Mouse (Mus musculus): ENCODE results near the gene Nolc1. TPM values are rescaled to one million over a fixed set of nuclear protein-coding genes. Genes with fewer than 3 reads are reported as not detected.
A peak's percentile ranks its signal among the peaks of the same experiment; 100 is the strongest.

Gene Nolc1
- polyA plus RNA-seq, 1 experiment from 2014 or later: 79.8 TPM

- no peak overlapping the region for H3K9ac ChIP-seq (ENCODE audit: low read length)
- H3K4me3 ChIP-seq (replicated peaks; ENCODE audit: low read length): no peak overlapping the region
- peaks cover 39% of the 10 kb centered on the region for H3K36me3 ChIP-seq (ENCODE audit: control insufficient read depth, insufficient read depth, low read length)
- H3K27me3 ChIP-seq (ENCODE audit: control insufficient read depth, insufficient read depth, low read length): no peaks in the 10 kb centered on the region
- H3K4me2 ChIP-seq (ENCODE audit: low read depth, low read length): no peak overlapping the region
- no peak for ATAC-seq (ENCODE audit: insufficient read depth, low FRiP score)
- 0 out of 2 replicates have a peak, but pooled peaks cover 3% of the 10 kb centered on the region for H3K9me3 ChIP-seq (replicated peaks; ENCODE audit: control insufficient read depth, low read length)
- H3K4me1 ChIP-seq (ENCODE audit: control insufficient read depth, insufficient read depth, low read length): peaks cover 17% of the 10 kb centered on the region
- no peak overlapping the region for H3K27ac ChIP-seq (ENCODE audit: low read length)
- WGBS: 92% methylated on average over 11 of the region's 11 CpGs
Observed at GRCm38 (mm10) chr19:46033911-46034310, 41.8 kb upstream of the Nolc1 start.

- Histone ChIP-seq H3K27ac (ENCODE audit: low read length) (no peak overlapping the region), H3K4me2 (ENCODE audit: low read depth, low read length) (no peak overlapping the region), H3K9me3 (replicated peaks; ENCODE audit: control insufficient read depth, low read length) (no peaks in the 10 kb centered on the region), H3K27me3 (ENCODE audit: control insufficient read depth, insufficient read depth, low read length) (no peaks in the 10 kb centered on the region), H3K4me1 (ENCODE audit: control insufficient read depth, insufficient read depth, low read length) (peaks cover 29% of the 10 kb centered on the region), H3K9ac (ENCODE audit: low read length) (no peak overlapping the region), H3K36me3 (ENCODE audit: control insufficient read depth, insufficient read depth, low read length) (peaks cover 34% of the 10 kb centered on the region), H3K4me3 (replicated peaks; ENCODE audit: low read length) (no peak overlapping the region)
- WGBS: 84% methylated on average over 13 of the region's 13 CpGs
- ATAC-seq (ENCODE audit: insufficient read depth, low FRiP score): no peak
Observed at GRCm38 (mm10) chr19:46035971-46036370, 39.7 kb upstream of the Nolc1 start.

GRCm38 (mm10) chr19:46036477-46037242, 39.0 kb upstream of the Nolc1 start:
- 63% methylated on average over 13 of the region's 13 CpGs for WGBS
- Histone ChIP-seq H3K4me3 (replicated peaks; ENCODE audit: low read length) (peak overlapping the region; percentile 75), H3K9me3 (replicated peaks; ENCODE audit: control insufficient read depth, low read length) (no peaks in the 10 kb centered on the region), H3K36me3 (ENCODE audit: control insufficient read depth, insufficient read depth, low read length) (peaks cover 31% of the 10 kb centered on the region), H3K4me2 (ENCODE audit: low read depth, low read length) (peak overlapping the region; percentile 92), H3K27me3 (ENCODE audit: control insufficient read depth, insufficient read depth, low read length) (no peaks in the 10 kb centered on the region), H3K4me1 (ENCODE audit: control insufficient read depth, insufficient read depth, low read length) (peaks cover 36% of the 10 kb centered on the region), H3K9ac (ENCODE audit: low read length) (peak overlapping the region; percentile 95), H3K27ac (ENCODE audit: low read length) (peak overlapping the region; percentile 89)
- ATAC-seq (ENCODE audit: insufficient read depth, low FRiP score): no peak

GRCm38 (mm10) chr19:46037243-46037924, 38.3 kb upstream of the Nolc1 start:
- peaks cover 44% of the 10 kb centered on the region for H3K4me1 ChIP-seq (ENCODE audit: control insufficient read depth, insufficient read depth, low read length)

GRCm38 (mm10) chr19:46037925-46038850, 37.5 kb upstream of the Nolc1 start:
- no peaks in the 10 kb centered on the region for H3K27me3 ChIP-seq (ENCODE audit: control insufficient read depth, insufficient read depth, low read length)
- H3K36me3 ChIP-seq (ENCODE audit: control insufficient read depth, insufficient read depth, low read length): peaks cover 21% of the 10 kb centered on the region
- H3K4me2 ChIP-seq (ENCODE audit: low read depth, low read length): peak overlapping the region; percentile 92
- 3% methylated on average over 13 of the region's 13 CpGs for whole genome bisulfite sequencing
- peak overlapping the region; percentile 89 for H3K27ac ChIP-seq (ENCODE audit: low read length)
- peak overlapping the region; percentile 75 for H3K4me3 ChIP-seq (replicated peaks; ENCODE audit: low read length)
- peak overlapping the region; percentile 95 for H3K9ac ChIP-seq (ENCODE audit: low read length)
- H3K9me3 ChIP-seq (replicated peaks; ENCODE audit: control insufficient read depth, low read length): no peaks in the 10 kb centered on the region
- no peak for ATAC-seq (ENCODE audit: insufficient read depth, low FRiP score)
- H3K4me1 ChIP-seq (ENCODE audit: control insufficient read depth, insufficient read depth, low read length): peaks cover 52% of the 10 kb centered on the region

More at GRCm38 (mm10) chr19:46037243-46037924, 38.3 kb upstream of the Nolc1 start:
- peak overlapping the region; percentile 95 for H3K9ac ChIP-seq (ENCODE audit: low read length)
- peak overlapping the region; percentile 89 for H3K27ac ChIP-seq (ENCODE audit: low read length)
- H3K27me3 ChIP-seq (ENCODE audit: control insufficient read depth, insufficient read depth, low read length): no peaks in the 10 kb centered on the region
- peak; percentile 17 for ATAC-seq (ENCODE audit: insufficient read depth, low FRiP score)
- H3K36me3 ChIP-seq (ENCODE audit: control insufficient read depth, insufficient read depth, low read length): peaks cover 27% of the 10 kb centered on the region
- H3K9me3 ChIP-seq (replicated peaks; ENCODE audit: control insufficient read depth, low read length): no peaks in the 10 kb centered on the region
- peak overlapping the region; percentile 92 for H3K4me2 ChIP-seq (ENCODE audit: low read depth, low read length)
- 4% methylated on average over 6 of the region's 6 CpGs for WGBS
- H3K4me3 ChIP-seq (replicated peaks; ENCODE audit: low read length): peak overlapping the region; percentile 75

- Histone ChIP-seq H3K36me3 (ENCODE audit: control insufficient read depth, insufficient read depth, low read length) (peaks cover 14% of the 10 kb centered on the region), H3K9ac (ENCODE audit: low read length) (peak overlapping the region; percentile 95), H3K4me2 (ENCODE audit: low read depth, low read length) (peak overlapping the region; percentile 92), H3K27me3 (ENCODE audit: control insufficient read depth, insufficient read depth, low read length) (no peaks in the 10 kb centered on the region), H3K9me3 (replicated peaks; ENCODE audit: control insufficient read depth, low read length) (no peaks in the 10 kb centered on the region), H3K27ac (ENCODE audit: low read length) (peak overlapping the region; percentile 89), H3K4me3 (replicated peaks; ENCODE audit: low read length) (peak overlapping the region; percentile 75), H3K4me1 (ENCODE audit: control insufficient read depth, insufficient read depth, low read length) (peaks cover 58% of the 10 kb centered on the region)
- ATAC-seq (ENCODE audit: insufficient read depth, low FRiP score): no peak
- WGBS: 2% methylated on average over 14 of the region's 17 CpGs
Observed at GRCm38 (mm10) chr19:46038851-46039260, 36.8 kb upstream of the Nolc1 start.

GRCm38 (mm10) chr19:46039478-46039877, 36.2 kb upstream of the Nolc1 start:
- Histone ChIP-seq H3K27ac (ENCODE audit: low read length) (peak overlapping the region; percentile 89), H3K4me1 (ENCODE audit: control insufficient read depth, insufficient read depth, low read length) (peaks cover 62% of the 10 kb centered on the region), H3K4me2 (ENCODE audit: low read depth, low read length) (peak overlapping the region; percentile 92), H3K9me3 (replicated peaks; ENCODE audit: control insufficient read depth, low read length) (no peaks in the 10 kb centered on the region), H3K9ac (ENCODE audit: low read length) (peak overlapping the region; percentile 95), H3K36me3 (ENCODE audit: control insufficient read depth, insufficient read depth, low read length) (peaks cover 8% of the 10 kb centered on the region), H3K27me3 (ENCODE audit: control insufficient read depth, insufficient read depth, low read length) (no peaks in the 10 kb centered on the region), H3K4me3 (replicated peaks; ENCODE audit: low read length) (peak overlapping the region; percentile 75)
- WGBS: under 1% methylated on average over 26 of the region's 30 CpGs
- ATAC-seq (ENCODE audit: insufficient read depth, low FRiP score): peak; percentile 85

- Histone ChIP-seq H3K9me3 (replicated peaks; ENCODE audit: control insufficient read depth, low read length) (no peaks in the 10 kb centered on the region), H3K4me1 (ENCODE audit: control insufficient read depth, insufficient read depth, low read length) (peaks cover 62% of the 10 kb centered on the region), H3K4me2 (ENCODE audit: low read depth, low read length) (peak overlapping the region; percentile 64), H3K4me3 (replicated peaks; ENCODE audit: low read length) (peak overlapping the region; percentile 75), H3K36me3 (ENCODE audit: control insufficient read depth, insufficient read depth, low read length) (no peaks in the 10 kb centered on the region), H3K27ac (ENCODE audit: low read length) (peak overlapping the region; percentile 89), H3K27me3 (ENCODE audit: control insufficient read depth, insufficient read depth, low read length) (no peaks in the 10 kb centered on the region), H3K9ac (ENCODE audit: low read length) (peak overlapping the region; percentile 95)
- ATAC-seq (ENCODE audit: insufficient read depth, low FRiP score): no peak
- WGBS: 27% methylated on average over 14 of the region's 14 CpGs
Observed at GRCm38 (mm10) chr19:46040149-46040902, 35.3 kb upstream of the Nolc1 start.
